Mouse (Mus musculus): ENCODE data around the gene Bank1. TPM values are rescaled to one million over a fixed set of nuclear protein-coding genes. Genes with fewer than 3 reads are reported as not detected.
A peak's percentile ranks its signal among the peaks of the same experiment; 100 is the strongest.

The Bank1 gene
- polyA plus RNA-seq, 1 experiment from 2014 or later: 1.9 TPM

DNA sequence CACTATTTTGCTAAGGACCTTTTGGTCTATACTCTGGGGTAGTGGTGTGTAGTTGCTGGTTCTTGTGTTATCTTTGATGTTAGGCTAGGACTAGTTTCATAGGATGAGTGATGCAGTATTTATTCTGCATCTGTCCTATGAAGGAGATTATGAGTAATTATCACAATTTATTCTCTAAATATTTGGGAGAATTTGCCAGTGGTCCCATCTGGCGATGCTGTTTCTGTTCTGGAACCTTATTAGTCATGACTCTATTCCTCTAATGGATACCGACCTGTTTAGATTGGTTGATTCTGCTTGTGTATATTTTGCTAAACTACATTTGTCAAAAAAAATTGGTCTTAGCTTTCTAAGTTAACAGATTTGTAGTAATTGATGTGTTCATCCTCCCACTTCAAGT is 301.0 kb downstream of the Bank1 start:
- ATAC-seq: no peak
- no peak overlapping the region for H3K4me2 ChIP-seq (replicated peaks)
- H3K4me1 ChIP-seq (replicated peaks): no peaks in the 10 kb centered on the region
- no peak overlapping the region for H3K27ac ChIP-seq
- no peak overlapping the region for H3K4me3 ChIP-seq (replicated peaks)
- WGBS: 52% methylated on average over 2 of the region's 2 CpGs
- no peak overlapping the region for H3K9ac ChIP-seq
- H3K36me3 ChIP-seq: no peaks in the 10 kb centered on the region
- H3K9me3 ChIP-seq: no peaks in the 10 kb centered on the region
- no peaks in the 10 kb centered on the region for H3K27me3 ChIP-seq (replicated peaks)

DNA sequence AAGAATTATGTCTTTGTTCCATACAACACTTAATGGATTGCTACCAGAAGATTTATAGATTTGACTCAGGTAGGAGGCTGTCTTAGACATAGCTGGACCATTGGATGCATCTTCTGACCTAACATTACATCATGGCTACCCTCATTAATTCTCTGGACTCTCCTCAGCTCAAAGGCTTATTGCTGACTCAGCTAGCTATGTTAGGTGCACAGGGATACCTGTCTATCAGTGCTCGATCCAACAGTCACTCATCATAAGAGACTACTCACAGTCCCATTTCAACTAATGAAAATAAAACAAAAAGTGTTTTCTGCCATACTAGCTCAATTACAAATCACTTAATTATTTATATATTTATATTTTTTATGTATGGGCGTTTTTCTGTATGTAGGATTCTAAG is 308.3 kb downstream of the Bank1 start:
- Histone ChIP-seq H3K4me1 (replicated peaks) (no peaks in the 10 kb centered on the region), H3K27ac (no peak overlapping the region), H3K36me3 (no peaks in the 10 kb centered on the region), H3K9ac (no peak overlapping the region), H3K4me2 (replicated peaks) (no peak overlapping the region), H3K27me3 (replicated peaks) (no peaks in the 10 kb centered on the region), H3K4me3 (replicated peaks) (no peak overlapping the region), H3K9me3 (no peaks in the 10 kb centered on the region)
- WGBS: 83% methylated on average over 2 of the region's 2 CpGs
- no peak for ATAC-seq

DNA sequence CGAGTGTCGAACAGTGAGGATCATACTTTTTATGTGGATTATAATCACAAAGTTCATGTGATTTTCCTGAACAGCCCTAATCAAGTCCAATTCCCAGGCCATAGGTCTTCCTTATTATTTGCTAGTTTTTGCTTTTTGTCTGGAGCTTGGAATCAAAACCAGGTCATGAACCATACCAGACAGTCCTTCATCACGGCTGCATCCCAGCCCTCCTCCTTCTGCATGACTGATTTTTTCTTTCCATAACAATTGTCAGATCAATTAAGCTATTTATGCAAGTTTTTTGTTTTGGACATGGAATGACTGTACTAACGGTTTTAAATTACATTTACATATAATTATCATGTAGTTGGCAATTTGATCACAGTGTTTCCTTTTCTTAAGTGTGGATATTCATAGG is 315.2 kb downstream of the Bank1 start:
- no peaks in the 10 kb centered on the region for H3K36me3 ChIP-seq
- no peak overlapping the region for H3K4me3 ChIP-seq (replicated peaks)
- no peak overlapping the region for H3K9ac ChIP-seq
- no peak overlapping the region for H3K27ac ChIP-seq
- peaks cover 8% of the 10 kb centered on the region for H3K4me1 ChIP-seq (replicated peaks)
- no peak for ATAC-seq
- no peaks in the 10 kb centered on the region for H3K27me3 ChIP-seq (replicated peaks)
- no peak overlapping the region for H3K4me2 ChIP-seq (replicated peaks)
- WGBS: 88% methylated on average over 4 of the region's 4 CpGs
- H3K9me3 ChIP-seq: no peaks in the 10 kb centered on the region

DNA sequence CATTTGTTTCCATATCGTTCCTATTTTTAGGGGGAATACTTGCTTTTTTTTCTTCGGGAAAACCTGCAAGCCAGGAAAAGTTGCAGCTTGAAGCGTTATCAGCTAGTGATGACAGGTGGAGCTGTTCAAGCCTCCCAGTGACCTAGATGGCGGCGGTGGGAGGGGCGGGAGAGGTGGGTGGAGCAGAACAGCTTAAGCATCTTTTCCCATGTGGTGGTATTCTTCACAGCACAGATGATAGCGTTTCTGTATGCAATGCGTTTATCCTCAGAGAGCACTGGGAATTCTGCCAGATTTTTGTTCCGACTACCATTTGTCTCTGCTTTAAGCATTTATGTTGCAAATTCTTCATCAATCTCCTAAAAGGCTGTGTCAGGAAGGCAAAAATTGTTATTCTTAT is 318.0 kb downstream of the Bank1 start:
- no peaks in the 10 kb centered on the region for H3K9me3 ChIP-seq
- no peaks in the 10 kb centered on the region for H3K27me3 ChIP-seq (replicated peaks)
- peak; percentile 89 for ATAC-seq
- no peak overlapping the region for H3K4me3 ChIP-seq (replicated peaks)
- H3K36me3 ChIP-seq: no peaks in the 10 kb centered on the region
- peaks cover 8% of the 10 kb centered on the region for H3K4me1 ChIP-seq (replicated peaks)
- 14% methylated on average over 9 of the region's 9 CpGs for WGBS
- H3K9ac ChIP-seq: no peak overlapping the region
- no peak overlapping the region for H3K27ac ChIP-seq
- H3K4me2 ChIP-seq (replicated peaks): peak overlapping the region; percentile 44

DNA sequence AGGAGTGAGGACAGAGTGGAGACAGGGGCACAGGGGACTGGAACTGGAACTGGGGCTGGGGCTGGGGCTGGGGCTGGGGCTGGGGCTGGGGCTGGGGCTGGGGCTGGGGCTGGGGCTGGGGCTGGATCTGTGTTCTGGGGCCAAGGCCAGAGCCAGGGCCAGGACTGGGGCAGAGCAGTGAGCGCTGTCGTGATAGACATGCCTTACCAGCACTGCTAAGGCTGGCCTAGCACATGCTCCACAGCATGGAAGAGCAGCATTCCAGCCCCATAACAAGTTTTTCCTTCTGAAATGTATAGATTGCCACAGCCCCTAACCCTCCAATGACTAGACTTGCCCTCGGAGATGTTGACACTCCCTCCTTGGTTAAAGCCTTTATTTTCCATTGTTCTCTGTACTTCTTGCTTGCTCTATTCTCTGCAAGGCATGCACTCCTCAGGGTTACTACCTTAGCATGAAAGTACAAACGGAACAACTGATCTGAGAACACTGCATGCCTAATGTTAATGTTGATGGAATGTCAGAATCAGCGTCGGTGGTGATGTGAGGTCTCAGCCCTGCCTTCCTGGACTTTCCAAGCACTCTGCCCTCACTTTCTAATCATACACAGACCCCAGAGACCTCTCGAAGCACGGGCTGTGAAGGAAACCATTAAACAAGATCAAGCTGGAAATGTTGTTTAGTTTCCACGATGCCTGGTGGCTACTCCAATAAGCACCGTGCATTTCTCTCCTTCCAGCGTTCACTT is 318.6 kb downstream of the Bank1 start:
- H3K4me1 ChIP-seq (replicated peaks): peaks cover 8% of the 10 kb centered on the region
- H3K9ac ChIP-seq: no peak overlapping the region
- peak overlapping the region; percentile 44 for H3K4me2 ChIP-seq (replicated peaks)
- H3K4me3 ChIP-seq (replicated peaks): no peak overlapping the region
- 43% methylated on average over 11 of the region's 11 CpGs for WGBS
- H3K9me3 ChIP-seq: no peaks in the 10 kb centered on the region
- peak; percentile 31; the same call in 1 of the 2 replicates for ATAC-seq
- H3K27ac ChIP-seq: no peak overlapping the region
- H3K36me3 ChIP-seq: no peaks in the 10 kb centered on the region
- H3K27me3 ChIP-seq (replicated peaks): no peaks in the 10 kb centered on the region

Data from intestine, embryonic 15.5 days (tissue).